Mouse (Mus musculus): ENCODE data around the gene Cdh23. TPM values are rescaled to one million over a fixed set of nuclear protein-coding genes. Genes with fewer than 3 reads are reported as not detected.
A peak's percentile ranks its signal among the peaks of the same experiment; 100 is the strongest.

Cdh23 gene
- polyA plus RNA-seq, 1 experiment from 2014 or later = 6.8 TPM

- Histone ChIP-seq H3K9me3 (ENCODE audit: control insufficient read depth, low read length) (peaks cover 12% of the 10 kb centered on the region), H3K4me3 (replicated peaks; ENCODE audit: low read length) (no peak overlapping the region), H3K27me3 (ENCODE audit: control insufficient read depth, insufficient read depth, low read length) (no peaks in the 10 kb centered on the region), H3K36me3 (replicated peaks; ENCODE audit: control insufficient read depth, insufficient read depth) (no peaks in the 10 kb centered on the region), H3K4me1 (replicated peaks; ENCODE audit: control insufficient read depth, insufficient read depth, low read length) (peaks cover 13% of the 10 kb centered on the region), H3K27ac (no peak overlapping the region), H3K9ac (no peak overlapping the region), H3K4me2 (replicated peaks) (no peak overlapping the region)
- 71% methylated on average over 5 of the region's 5 CpGs for WGBS
- ATAC-seq (ENCODE audit: low FRiP score) (no peak), DNase-seq (ENCODE audit: low spot score) (no peak)
These were observed 70.2 kb downstream of the Cdh23 start for GRCm38 (mm10) chr10:60626086-60626485.

DNA sequence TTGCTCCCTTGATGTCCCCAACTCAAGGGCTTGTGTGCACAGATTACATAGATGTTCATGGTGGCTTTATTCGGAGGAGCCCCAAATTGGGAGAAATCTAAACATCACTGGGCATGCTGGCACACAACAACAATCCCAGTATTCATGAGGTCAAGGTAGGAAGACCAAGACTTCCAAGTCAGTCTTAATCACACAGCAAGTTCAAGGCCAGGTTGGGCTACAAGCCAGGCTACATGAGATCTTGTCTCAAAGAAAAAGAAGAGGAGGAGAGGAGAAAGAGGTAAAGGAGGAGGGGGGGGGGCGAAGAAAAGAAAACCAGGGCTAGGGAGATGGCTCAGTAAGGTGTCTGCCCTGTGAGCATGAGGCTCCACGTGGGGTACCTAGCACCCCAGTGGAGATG lies 70.8 kb downstream of the Cdh23 start:
- H3K4me3 ChIP-seq (replicated peaks; ENCODE audit: low read length) = no peak overlapping the region
- WGBS = 65% methylated on average over 3 of the region's 3 CpGs
- peaks cover 13% of the 10 kb centered on the region for H3K4me1 ChIP-seq (replicated peaks; ENCODE audit: control insufficient read depth, insufficient read depth, low read length)
- no peak for DNase-seq (ENCODE audit: low spot score)
- H3K27ac ChIP-seq = no peak overlapping the region
- H3K36me3 ChIP-seq (replicated peaks; ENCODE audit: control insufficient read depth, insufficient read depth) = no peaks in the 10 kb centered on the region
- H3K27me3 ChIP-seq (ENCODE audit: control insufficient read depth, insufficient read depth, low read length) = no peaks in the 10 kb centered on the region
- no peak overlapping the region for H3K9ac ChIP-seq
- H3K9me3 ChIP-seq (ENCODE audit: control insufficient read depth, low read length) = peaks cover 12% of the 10 kb centered on the region
- no peak overlapping the region for H3K4me2 ChIP-seq (replicated peaks)
- ATAC-seq (ENCODE audit: low FRiP score) = no peak

DNA sequence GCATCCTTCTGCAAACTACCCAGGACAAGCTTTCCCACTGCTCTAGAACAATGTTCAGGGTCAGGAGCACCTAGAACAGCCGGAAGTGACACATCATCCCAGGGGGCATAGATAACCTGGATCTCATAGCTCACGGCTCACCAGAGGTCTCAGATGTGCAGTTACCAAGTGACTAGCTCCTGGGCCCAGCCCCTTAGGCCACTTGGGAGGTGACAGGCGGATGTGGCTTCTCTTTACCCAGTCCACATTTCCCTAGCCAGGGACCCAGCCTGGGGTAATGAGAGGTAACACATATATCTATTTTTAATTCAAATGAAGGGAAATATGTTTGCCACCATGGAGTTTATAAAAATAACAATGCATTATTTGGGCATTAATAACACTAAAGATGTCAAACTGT lies 71.3 kb downstream of the Cdh23 start:
- no peaks in the 10 kb centered on the region for H3K36me3 ChIP-seq (replicated peaks; ENCODE audit: control insufficient read depth, insufficient read depth)

GRCm38 (mm10) chr10:60624217-60624708 lies 72.0 kb downstream of the Cdh23 start:
- no peak overlapping the region for H3K4me2 ChIP-seq (replicated peaks)
- WGBS = 35% methylated on average over 14 of the region's 14 CpGs
- no peak overlapping the region for H3K9ac ChIP-seq
- DNase-seq (ENCODE audit: low spot score) (peak; percentile 48), ATAC-seq (ENCODE audit: low FRiP score) (peak; percentile 59)
- H3K27ac ChIP-seq = no peak overlapping the region
- H3K4me1 ChIP-seq (replicated peaks; ENCODE audit: control insufficient read depth, insufficient read depth, low read length) = peaks cover 13% of the 10 kb centered on the region
- no peak overlapping the region for H3K4me3 ChIP-seq (replicated peaks; ENCODE audit: low read length)
- H3K36me3 ChIP-seq (replicated peaks; ENCODE audit: control insufficient read depth, insufficient read depth) = no peaks in the 10 kb centered on the region
- H3K9me3 ChIP-seq (ENCODE audit: control insufficient read depth, low read length) = peaks cover 2% of the 10 kb centered on the region
- no peaks in the 10 kb centered on the region for H3K27me3 ChIP-seq (ENCODE audit: control insufficient read depth, insufficient read depth, low read length)

More for the DNA sequence above, 71.3 kb downstream of the Cdh23 start:
- peaks cover 9% of the 10 kb centered on the region for H3K9me3 ChIP-seq (ENCODE audit: control insufficient read depth, low read length)
- no peak overlapping the region for H3K9ac ChIP-seq
- H3K27ac ChIP-seq = no peak overlapping the region
- 37% methylated on average over 3 of the region's 3 CpGs for WGBS
- ATAC-seq (ENCODE audit: low FRiP score) = no peak
- peaks cover 13% of the 10 kb centered on the region for H3K4me1 ChIP-seq (replicated peaks; ENCODE audit: control insufficient read depth, insufficient read depth, low read length)
- H3K27me3 ChIP-seq (ENCODE audit: control insufficient read depth, insufficient read depth, low read length) = no peaks in the 10 kb centered on the region
- no peak overlapping the region for H3K4me3 ChIP-seq (replicated peaks; ENCODE audit: low read length)
- DNase-seq (ENCODE audit: low spot score) = no peak
- no peak overlapping the region for H3K4me2 ChIP-seq (replicated peaks)

GRCm38 (mm10) chr10:60622836-60623235 lies 73.5 kb downstream of the Cdh23 start:
- no peak overlapping the region for H3K9ac ChIP-seq
- H3K36me3 ChIP-seq (replicated peaks; ENCODE audit: control insufficient read depth, insufficient read depth) = no peaks in the 10 kb centered on the region
- no peak overlapping the region for H3K4me3 ChIP-seq (replicated peaks; ENCODE audit: low read length)
- WGBS = 45% methylated on average over 12 of the region's 12 CpGs
- peaks cover 13% of the 10 kb centered on the region for H3K4me1 ChIP-seq (replicated peaks; ENCODE audit: control insufficient read depth, insufficient read depth, low read length)
- H3K27ac ChIP-seq = no peak overlapping the region
- H3K9me3 ChIP-seq (ENCODE audit: control insufficient read depth, low read length) = no peaks in the 10 kb centered on the region
- H3K27me3 ChIP-seq (ENCODE audit: control insufficient read depth, insufficient read depth, low read length) = no peaks in the 10 kb centered on the region
- ATAC-seq (ENCODE audit: low FRiP score) (no peak), DNase-seq (ENCODE audit: low spot score) (no peak)
- no peak overlapping the region for H3K4me2 ChIP-seq (replicated peaks)

- Histone ChIP-seq H3K27ac (no peak overlapping the region), H3K4me1 (replicated peaks; ENCODE audit: control insufficient read depth, insufficient read depth, low read length) (peaks cover 13% of the 10 kb centered on the region)
- WGBS = 89% methylated on average over 8 of the region's 8 CpGs
These were observed 74.7 kb downstream of the Cdh23 start for GRCm38 (mm10) chr10:60621470-60622170.

GRCm38 (mm10) chr10:60615898-60616297 lies 80.4 kb downstream of the Cdh23 start:
- Histone ChIP-seq H3K27ac (no peak overlapping the region), H3K9me3 (ENCODE audit: control insufficient read depth, low read length) (no peaks in the 10 kb centered on the region), H3K4me1 (replicated peaks; ENCODE audit: control insufficient read depth, insufficient read depth, low read length) (no peaks in the 10 kb centered on the region), H3K9ac (no peak overlapping the region), H3K27me3 (ENCODE audit: control insufficient read depth, insufficient read depth, low read length) (no peaks in the 10 kb centered on the region), H3K4me3 (replicated peaks; ENCODE audit: low read length) (no peak overlapping the region), H3K4me2 (replicated peaks) (no peak overlapping the region), H3K36me3 (replicated peaks; ENCODE audit: control insufficient read depth, insufficient read depth) (no peaks in the 10 kb centered on the region)
- ATAC-seq (ENCODE audit: low FRiP score) (no peak), DNase-seq (ENCODE audit: low spot score) (no peak)
- 73% methylated on average over 5 of the region's 5 CpGs for WGBS

More at GRCm38 (mm10) chr10:60621470-60622170, 74.7 kb downstream of the Cdh23 start:
- H3K9ac ChIP-seq = no peak overlapping the region
- no peaks in the 10 kb centered on the region for H3K9me3 ChIP-seq (ENCODE audit: control insufficient read depth, low read length)
- no peak overlapping the region for H3K4me3 ChIP-seq (replicated peaks; ENCODE audit: low read length)
- no peak for ATAC-seq (ENCODE audit: low FRiP score)
- no peaks in the 10 kb centered on the region for H3K27me3 ChIP-seq (ENCODE audit: control insufficient read depth, insufficient read depth, low read length)
- DNase-seq (ENCODE audit: low spot score) = no peak
- no peak overlapping the region for H3K4me2 ChIP-seq (replicated peaks)
- H3K36me3 ChIP-seq (replicated peaks; ENCODE audit: control insufficient read depth, insufficient read depth) = no peaks in the 10 kb centered on the region

DNA sequence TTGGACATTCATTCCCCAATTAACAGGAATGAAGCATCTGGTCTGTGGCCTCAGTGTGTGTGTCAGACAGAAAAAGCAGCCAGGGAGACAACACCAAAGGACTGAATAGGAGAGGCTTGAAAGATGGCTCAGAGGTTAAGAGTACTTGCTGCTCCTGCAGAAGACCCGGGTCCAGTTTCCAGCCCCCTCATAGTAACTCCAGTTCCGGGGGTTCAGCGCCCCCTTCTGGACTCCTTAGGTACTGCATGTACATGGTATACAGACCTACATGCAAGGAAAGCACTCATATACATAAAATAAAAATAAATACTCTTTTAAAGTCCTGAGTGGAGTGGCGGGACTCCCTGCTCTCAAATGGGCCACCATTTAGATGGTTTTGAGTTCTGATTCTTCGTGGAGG lies 83.4 kb downstream of the Cdh23 start:
- DNase-seq (ENCODE audit: low spot score) (no peak), ATAC-seq (ENCODE audit: low FRiP score) (no peak)
- 24% methylated on average over 5 of the region's 5 CpGs for WGBS
- H3K9me3 ChIP-seq (ENCODE audit: control insufficient read depth, low read length) = no peaks in the 10 kb centered on the region
- no peaks in the 10 kb centered on the region for H3K36me3 ChIP-seq (replicated peaks; ENCODE audit: control insufficient read depth, insufficient read depth)
- no peak overlapping the region for H3K27ac ChIP-seq
- H3K4me1 ChIP-seq (replicated peaks; ENCODE audit: control insufficient read depth, insufficient read depth, low read length) = no peaks in the 10 kb centered on the region
- H3K4me2 ChIP-seq (replicated peaks) = no peak overlapping the region
- H3K9ac ChIP-seq = no peak overlapping the region
- no peak overlapping the region for H3K4me3 ChIP-seq (replicated peaks; ENCODE audit: low read length)
- no peaks in the 10 kb centered on the region for H3K27me3 ChIP-seq (ENCODE audit: control insufficient read depth, insufficient read depth, low read length)

GRCm38 (mm10) chr10:60607166-60607565 lies 89.1 kb downstream of the Cdh23 start:
- Histone ChIP-seq H3K27ac (no peak overlapping the region), H3K4me3 (replicated peaks; ENCODE audit: low read length) (no peak overlapping the region), H3K27me3 (ENCODE audit: control insufficient read depth, insufficient read depth, low read length) (no peaks in the 10 kb centered on the region), H3K36me3 (replicated peaks; ENCODE audit: control insufficient read depth, insufficient read depth) (no peaks in the 10 kb centered on the region), H3K9me3 (ENCODE audit: control insufficient read depth, low read length) (no peaks in the 10 kb centered on the region), H3K4me1 (replicated peaks; ENCODE audit: control insufficient read depth, insufficient read depth, low read length) (no peaks in the 10 kb centered on the region), H3K4me2 (replicated peaks) (no peak overlapping the region), H3K9ac (no peak overlapping the region)
- no peak for ATAC-seq (ENCODE audit: low FRiP score)
- 75% methylated on average over 5 of the region's 5 CpGs for WGBS
- DNase-seq (ENCODE audit: low spot score) = no peak

All from hindbrain, embryonic 14.5 days (tissue).